In the genomic region with DNA sequence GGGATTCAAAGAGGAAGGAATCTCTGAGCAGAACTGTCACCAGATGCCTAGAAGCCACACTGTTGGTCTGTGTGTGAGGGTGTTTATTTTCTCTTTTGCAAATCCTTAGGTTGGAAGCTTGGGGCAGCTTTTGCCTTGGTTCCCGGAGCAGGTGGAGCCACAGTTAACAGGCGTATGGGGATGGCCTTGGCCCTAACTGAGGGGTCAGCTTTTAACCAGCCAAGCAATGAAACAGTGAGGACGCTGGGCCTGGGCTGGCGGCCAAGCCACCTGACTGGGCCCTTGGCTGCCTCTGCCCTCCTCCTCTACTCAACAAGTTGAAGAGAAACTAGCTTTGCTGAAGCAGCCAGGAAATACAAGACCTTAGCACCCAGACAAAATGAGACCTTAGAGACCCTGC, we compare ENCODE assay signal across 8 mouse cellular contexts. TPM values are rescaled to one million over a fixed set of nuclear protein-coding genes. Genes with fewer than 3 reads are reported as not detected.
DNase-seq lines count a peak whose midpoint lies in the region; ATAC-seq and TF ChIP-seq lines count a peak whose summit lies in the region.

A gene (minus strand): TSS at position 105 of the 400 bp plus-strand sequence.

- H3K4me2 ChIP-seq in midbrain, embryonic 14.5 days (ENCODE audit: low read length) = no peak within 1 kb of the TSS
- H3K4me2 ChIP-seq in midbrain, embryonic 13.5 days (replicated peaks) = no peak within 1 kb of the TSS
- H3K4me2 ChIP-seq in liver, postnatal 0 days (ENCODE audit: low read depth, low read length) = peak within 1 kb of the TSS; percentile 62
- peak within 1 kb of the TSS; percentile 40 for H3K4me2 ChIP-seq in stomach, embryonic 15.5 days

- no peaks in the 10 kb centered on the region for H3K27me3 ChIP-seq in midbrain, embryonic 14.5 days (ENCODE audit: control insufficient read depth, insufficient read depth, low read length)
- H3K27me3 ChIP-seq in midbrain, embryonic 13.5 days = peaks cover 4% of the 10 kb centered on the region; the same call in 1 of the 2 replicates
- no peaks in the 10 kb centered on the region for H3K27me3 ChIP-seq in liver, postnatal 0 days (ENCODE audit: insufficient read depth, low read length)
- H3K27me3 ChIP-seq in stomach, embryonic 15.5 days (replicated peaks) = no peaks in the 10 kb centered on the region

- TF ChIP-seq CTCF in layer of hippocampus, adult 2 months (conservative IDR thresholded peaks at IDR 0.05) = no peak
- no peak for TF ChIP-seq CTCF in liver, postnatal 0 days (IDR thresholded peaks at IDR 0.05; ENCODE audit: low read depth)

- no peaks in the 10 kb centered on the region for H3K9me3 ChIP-seq in midbrain, embryonic 14.5 days (ENCODE audit: control insufficient read depth, low read length)
- H3K9me3 ChIP-seq in midbrain, embryonic 13.5 days = no peaks in the 10 kb centered on the region
- H3K9me3 ChIP-seq in liver, postnatal 0 days (ENCODE audit: low read length) = no peaks in the 10 kb centered on the region
- H3K9me3 ChIP-seq in stomach, embryonic 15.5 days = no peaks in the 10 kb centered on the region

- H3K9ac ChIP-seq in midbrain, embryonic 14.5 days (replicated peaks; ENCODE audit: low read length) = no peak within 1 kb of the TSS
- no peak within 1 kb of the TSS for H3K9ac ChIP-seq in midbrain, embryonic 13.5 days (replicated peaks)
- no peak within 1 kb of the TSS for H3K9ac ChIP-seq in liver, postnatal 0 days (replicated peaks)
- no peak within 1 kb of the TSS for H3K9ac ChIP-seq in stomach, embryonic 15.5 days

- TF ChIP-seq EP300 in liver, postnatal 0 days (IDR thresholded peaks at IDR 0.05; ENCODE audit: low read depth) = no peak; the same call in 1 of the 2 replicates

- no peaks in the 10 kb centered on the region for H3K36me3 ChIP-seq in midbrain, embryonic 14.5 days (ENCODE audit: control insufficient read depth, insufficient read depth, low read length)
- no peaks in the 10 kb centered on the region for H3K36me3 ChIP-seq in midbrain, embryonic 13.5 days
- no peaks in the 10 kb centered on the region for H3K36me3 ChIP-seq in liver, postnatal 0 days (replicated peaks; ENCODE audit: insufficient read depth, low read length)
- H3K36me3 ChIP-seq in stomach, embryonic 15.5 days = no peaks in the 10 kb centered on the region

- intact Hi-C loops in heart, postnatal 14 days (cut with DNase I) = no loop called here

- H3K4me1 ChIP-seq in midbrain, embryonic 14.5 days (ENCODE audit: control insufficient read depth, insufficient read depth, low read length) = 0 out of 2 replicates have a peak, but pooled peaks cover 3% of the 10 kb centered on the region
- peaks cover 16% of the 10 kb centered on the region for H3K4me1 ChIP-seq in midbrain, embryonic 13.5 days (replicated peaks)
- peaks cover 3% of the 10 kb centered on the region; the same call in 1 of the 2 replicates for H3K4me1 ChIP-seq in liver, postnatal 0 days (ENCODE audit: insufficient read depth)
- peaks cover 10% of the 10 kb centered on the region; the same call in 1 of the 2 replicates for H3K4me1 ChIP-seq in stomach, embryonic 15.5 days

- WGBS in midbrain, embryonic 14.5 days = 42% methylated on average over 4 of the region's 4 CpGs
- 61% methylated on average over 4 of the region's 4 CpGs for WGBS in midbrain, embryonic 13.5 days
- 45% methylated on average over 4 of the region's 4 CpGs for WGBS in liver, postnatal 0 days (ENCODE audit: insufficient replicate concordance)
- 26% methylated on average over 4 of the region's 4 CpGs for WGBS in stomach, embryonic 15.5 days

- DNase-seq in midbrain, embryonic 14.5 days = peak; percentile 52
- DNase-seq in fibroblast of lung, adult 2 months (ENCODE audit: low read depth) = peak; percentile 68
- peak; percentile 73 to 84 for DNase-seq in heart, postnatal 14 days
- DNase-seq in layer of hippocampus, adult 2 months (ENCODE audit: low spot score in 2 of 2) = peak; percentile 58 to 70
- DNase-seq in liver, postnatal 0 days = peak; percentile 77

- H3K27ac ChIP-seq in midbrain, embryonic 14.5 days (replicated peaks; ENCODE audit: low read depth, low read length) = no peak within 1 kb of the TSS
- no peak within 1 kb of the TSS for H3K27ac ChIP-seq in midbrain, embryonic 13.5 days
- H3K27ac ChIP-seq in layer of hippocampus, adult 2 months = peak within 1 kb of the TSS; percentile 79
- peak within 1 kb of the TSS; percentile 87 for H3K27ac ChIP-seq in liver, postnatal 0 days (ENCODE audit: low read depth)
- peak within 1 kb of the TSS; percentile 76 for H3K27ac ChIP-seq in stomach, embryonic 15.5 days

- no peak within 1 kb of the TSS for H3K4me3 ChIP-seq in midbrain, embryonic 14.5 days (replicated peaks; ENCODE audit: low read depth, low read length)
- no peak within 1 kb of the TSS for H3K4me3 ChIP-seq in midbrain, embryonic 13.5 days (replicated peaks)
- H3K4me3 ChIP-seq in layer of hippocampus, adult 2 months = peak within 1 kb of the TSS; percentile 36
- H3K4me3 ChIP-seq in liver, postnatal 0 days (ENCODE audit: low read depth, low read length) = peak within 1 kb of the TSS; percentile 15
- no peak within 1 kb of the TSS for H3K4me3 ChIP-seq in stomach, embryonic 15.5 days (replicated peaks)

- ATAC-seq in midbrain, embryonic 14.5 days (ENCODE audit: low FRiP score, low TSS enrichment) = no peak
- ATAC-seq in midbrain, embryonic 13.5 days = no peak
- ATAC-seq in liver, postnatal 0 days = peak; percentile 92
- ATAC-seq in stomach, embryonic 15.5 days (ENCODE audit: insufficient read depth, low FRiP score, low read depth) = peak; percentile 54; the same call in 1 of the 2 replicates
- ATAC-seq in CD4-positive, CD25-positive, alpha-beta regulatory T cell, adult 4 months = no peak

RNA-seq across cellular contexts. Expression of the gene that starts here (rescaled TPM):
- polyA plus RNA-seq in midbrain, embryonic 14.5 days (2014; fragmentation: Nextera tagmentation; extraction: Ambion mirVana) = 0.32 TPM in 1 of 2 replicates, not detected in the other
- polyA plus RNA-seq in midbrain, embryonic 13.5 days (2015; fragmentation: Nextera tagmentation; extraction: Ambion mirVana) = 0.46 and 0.58 TPM in 2 replicates
- 1 to 10 TPM in 1 of 2 experiments, under 1 TPM in 1; 0.54 to 1.3 TPM for total RNA-seq in heart, postnatal 14 days (2021)
- total RNA-seq in layer of hippocampus, adult 2 months (2021) = 1 to 10 TPM; 9.3 to 9.6 TPM
- polyA plus RNA-seq in liver, postnatal 0 days (2015; fragmentation: Nextera tagmentation; extraction: Ambion mirVana) = 0.65 and 0.67 TPM in 2 replicates
- 0.75 and 0.76 TPM in 2 replicates for polyA plus RNA-seq in stomach, embryonic 15.5 days (2015; fragmentation: Nextera tagmentation; extraction: Ambion mirVana)
- polyA plus RNA-seq in CD4-positive, CD25-positive, alpha-beta regulatory T cell, adult 4 months (2017; shearing (Covaris generic)) = under 1 TPM in 1 of 2 experiments, not detected in 1; 0.04 TPM

Comparison
In these comparisons a context has a peak if more than half of its experiments do, and no peak if none do; other contexts are left out.
1. RNA of the gene that starts here (total RNA-seq): 9.3 to 9.6 TPM in layer of hippocampus, adult 2 months; 0.54 to 1.3 TPM in heart, postnatal 14 days; every median in the first group is over 4 times any median in the second.
2. Peak in DNase-seq in midbrain, embryonic 14.5 days; RNA of the gene not detected or under 1 TPM.
3. Peak in DNase-seq, ATAC-seq, H3K4me3 ChIP-seq, H3K27ac ChIP-seq and H3K4me2 ChIP-seq in liver, postnatal 0 days; RNA of the gene not detected or under 1 TPM.
4. Peak in ATAC-seq, H3K27ac ChIP-seq and H3K4me2 ChIP-seq in stomach, embryonic 15.5 days; RNA of the gene not detected or under 1 TPM.
5. Peak in every context shown above with its lines, with median percentiles within 50 percentile points of each other: DNase-seq.